Mouse (Mus musculus) left cerebral cortex, postnatal 4 days (tissue): ENCODE data around the gene Vmn1r76. TPM values are rescaled to one million over a fixed set of nuclear protein-coding genes. Genes with fewer than 3 reads are reported as not detected.

Experiments used
- DNase-seq: peaks from one replicate; pipeline ENCODE4 v3.0.0-alpha.2; 2022
- intact Hi-C: fragments of 180-260 bp; cut with DNase I; formaldehyde crosslinking; loops from one replicate; pipeline ENCODE4 v1.15.1; 2025
- total RNA-seq, 2 experiments: library from RNA; stranded (reverse); gene quantifications; 2 replicates each; pipeline ENCODE4 v1.2.3; 2021

Gene Vmn1r76
- not detected for total RNA-seq

GRCm38 (mm10) chr7:11938113-11938512 is at the start of gene Vmn1r76:
TSS of gene Vmn1r76 (minus strand) at chr7:11938213.
- DNase-seq, result no peak
- intact Hi-C loops, result no loop called here

GRCm38 (mm10) chr7:11972611-11973010 is 34.6 kb upstream of the Vmn1r76 start:
- DNase-seq, result no peak
- intact Hi-C loops, result no loop called here

- DNase-seq, result no peak
- intact Hi-C loops, result no loop called here
Measured at GRCm38 (mm10) chr7:11947991-11948390, 10.0 kb upstream of the Vmn1r76 start.

GRCm38 (mm10) chr7:11874330-11874729 is 63.7 kb downstream of the Vmn1r76 start, which contains the start of gene Vmn1r75:
TSS of gene Vmn1r75 (plus strand) at chr7:11874630.
- intact Hi-C loops, result no loop called here
- no peak for DNase-seq

Other genes with a start within 250 kb of the Vmn1r76 start
- gene Vmn1r73, start 207.9 kb downstream of the Vmn1r76 start, total RNA-seq, result not detected
- gene Vmn1r74, start 104.2 kb downstream of the Vmn1r76 start, total RNA-seq, result not detected
- not detected for gene Vmn1r75, start 63.6 kb downstream of the Vmn1r76 start, total RNA-seq
- not detected for gene Vmn1r77, start 98.5 kb upstream of the Vmn1r76 start, total RNA-seq
- gene Vmn1r78, start 212.0 kb upstream of the Vmn1r76 start, total RNA-seq, result not detected
- not detected for gene Vmn1r79, start 233.1 kb upstream of the Vmn1r76 start, total RNA-seq